Mouse (Mus musculus) myocyte (in vitro differentiated cells): ENCODE results near the gene BC048562.

Experiments used
- CEBPB ChIP-seq: IDR thresholded peaks from 2 replicates; pipeline ENCODE4 v1.6.1; 2011; ENCODE audit warnings: mild to moderate bottlenecking, moderate library complexity; ENCODE audit not compliant: poor library complexity, insufficient read depth, severe bottlenecking
- E2F4 ChIP-seq: IDR thresholded peaks from one replicate; pipeline ENCODE4 v1.6.1; 2011; ENCODE audit warnings: mild to moderate bottlenecking, control low read depth, moderate library complexity; ENCODE audit not compliant: insufficient read depth
- MAX ChIP-seq: IDR thresholded peaks from one replicate; pipeline ENCODE4 v1.6.1; 2011; ENCODE audit warnings: low read depth, mild to moderate bottlenecking, control low read depth
- MYOD1 ChIP-seq, 3 experiments: IDR thresholded peaks; one replicate each; pipeline ENCODE4 v1.6.1; 2011; ENCODE audit warnings: control low read depth in 2 of 3, low read depth in 2 of 3, mild to moderate bottlenecking in 2 of 3, moderate library complexity in 1 of 3; ENCODE audit not compliant: insufficient read length in 2 of 3, control insufficient read depth in 1 of 3
- POLR2A ChIP-seq: IDR thresholded peaks from one replicate; pipeline ENCODE4 v1.6.1; 2011; ENCODE audit warnings: low read depth, mild to moderate bottlenecking, control low read depth, moderate library complexity; ENCODE audit not compliant: insufficient read length
- POLR2AphosphoS2 ChIP-seq: IDR thresholded peaks from one replicate; pipeline ENCODE4 v1.6.1; 2011; ENCODE audit warnings: low read depth, control low read depth; ENCODE audit not compliant: insufficient read length
- SRF ChIP-seq: IDR thresholded peaks from one replicate; pipeline ENCODE4 v1.6.1; 2011; ENCODE audit warnings: low read depth; ENCODE audit not compliant: control insufficient read depth, insufficient read length
- TCF12 ChIP-seq: IDR thresholded peaks from one replicate; pipeline ENCODE4 v1.6.1; 2011; ENCODE audit warnings: mild to moderate bottlenecking, control low read depth; ENCODE audit not compliant: poor library complexity, insufficient read depth, severe bottlenecking
- TCF3 ChIP-seq: IDR thresholded peaks from one replicate; pipeline ENCODE4 v1.6.1; 2011; ENCODE audit warnings: low read depth, control low read depth; ENCODE audit not compliant: insufficient read length
- USF1 ChIP-seq: IDR thresholded peaks from one replicate; pipeline ENCODE4 v1.6.1; 2011; ENCODE audit warnings: low read depth, mild to moderate bottlenecking, control low read depth, moderate library complexity

DNA sequence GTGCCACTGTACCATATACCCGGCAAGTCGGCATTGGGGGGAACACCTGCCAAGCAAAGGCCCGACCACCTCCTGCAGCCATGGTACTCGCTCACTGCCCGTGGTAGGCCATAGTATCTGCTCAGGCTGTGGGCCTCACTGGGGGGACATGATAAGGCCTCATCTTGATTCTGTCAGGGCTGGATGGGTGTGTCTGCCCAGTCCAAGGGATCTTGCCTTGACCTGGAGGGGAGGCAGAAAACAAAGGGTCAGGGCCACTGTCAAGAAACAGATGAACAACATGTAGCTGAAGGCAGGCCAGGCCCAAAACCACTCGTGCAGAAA, 14.8 kb downstream of the BC048562 start:
- TF ChIP-seq MYOD1 (IDR thresholded peaks at IDR 0.05; ENCODE audit: control insufficient read depth in 1 of 3, insufficient read length in 2 of 3, low read depth in 2 of 3) (no peak), CEBPB (no peak), USF1 (no peak), TCF3 (no peak), POLR2A (no peak), POLR2AphosphoS2 (no peak), SRF (no peak), MAX (no peak), TCF12 (no peak), E2F4 (no peak)
